Mouse (Mus musculus) activated CD4-positive, CD25-positive, alpha-beta regulatory T cell (primary cell): Measurements from ENCODE around the gene Gsto2. TPM values are rescaled to one million over a fixed set of nuclear protein-coding genes. Genes with fewer than 3 reads are reported as not detected.

ENCODE experiments used
- polyA plus RNA-seq, 2 experiments: library from polyadenylated mRNA; unstranded; fragments of 100-300 nt; shearing (Covaris generic); gene quantifications; one replicate each; pipeline ENCODE4 v1.2.1; 2017

The Gsto2 gene
- 1 to 10 TPM in 1 of 2 experiments, not detected in 1; 1.2 TPM for polyA plus RNA-seq

GRCm38 (mm10) chr19:47865353-47865947 is at the start of gene Gsto2:
Gene Gsto2, plus strand, starts transcription at chr19:47865534.

DNA sequence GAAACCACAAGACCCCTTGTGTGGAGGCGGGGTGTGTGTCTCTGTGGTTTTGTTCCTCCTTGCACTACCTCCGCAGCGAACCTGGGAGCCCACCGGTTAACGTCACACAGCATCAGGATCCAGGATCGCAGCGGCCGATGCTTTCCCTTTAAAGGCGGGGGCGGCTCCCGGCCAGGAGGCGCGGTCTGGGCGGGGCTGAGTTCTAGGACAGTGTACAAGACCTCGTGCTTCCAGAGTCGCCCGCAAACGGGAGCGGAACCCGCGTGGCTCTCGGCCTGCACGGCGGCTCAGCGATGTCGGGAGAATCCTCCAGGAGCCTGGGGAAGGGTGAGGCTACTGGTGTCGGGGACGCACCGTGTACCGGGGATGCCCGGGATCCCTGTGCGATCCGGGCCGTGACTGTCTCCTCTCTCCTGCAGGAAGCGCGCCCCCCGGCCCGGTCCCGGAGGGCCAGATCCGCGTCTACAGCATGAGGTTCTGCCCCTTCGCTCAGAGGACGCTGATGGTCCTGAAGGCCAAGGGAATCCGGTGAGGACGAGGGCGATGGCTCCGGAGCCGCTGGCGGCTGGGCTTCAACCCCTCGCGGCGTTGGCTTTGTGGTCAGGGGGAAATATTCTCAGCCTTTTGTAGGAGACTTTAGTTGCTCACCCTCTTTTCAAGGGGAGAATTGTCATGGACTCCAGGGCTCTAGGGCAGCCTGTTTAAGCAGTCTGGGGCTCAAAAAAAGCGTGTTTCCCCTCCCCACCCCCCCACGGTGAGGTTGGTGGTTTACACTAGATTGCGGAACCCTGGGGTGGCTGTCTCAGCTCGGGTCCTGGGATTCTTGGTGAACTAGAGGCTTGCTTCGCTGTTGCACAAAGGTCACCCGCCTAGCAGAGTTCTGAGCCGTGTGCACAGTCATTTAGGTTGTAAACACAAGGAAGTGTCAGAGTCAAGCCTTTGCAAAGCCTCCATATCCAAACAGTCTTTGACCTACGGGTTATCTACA is 10.2 kb upstream of the Gsto2 start, which contains the start of gene Gsto1:
Gene Gsto1, plus strand, starts transcription at position 175 of the 988 bp plus-strand sequence.

GRCm38 (mm10) chr19:47919126-47919965 is 54.0 kb downstream of the Gsto2 start, which contains the start of the genes Cfap43 and Itprip:
Gene Cfap43, minus strand, starts transcription at chr19:47919287.
Gene Itprip, minus strand, starts transcription at chr19:47919299.

Other genes starting within 250 kb of the Gsto2 start
- gene Col17a1, start 173.4 kb upstream of the Gsto2 start, polyA plus RNA-seq: under 1 TPM; 0.16 to 0.34 TPM
- 100 to 1,000 TPM; 138 to 165 TPM for gene Sfr1, start 133.9 kb upstream of the Gsto2 start, polyA plus RNA-seq
- gene Gsto1, start 10.6 kb upstream of the Gsto2 start, polyA plus RNA-seq: 10 to 100 TPM; 56.0 to 69.7 TPM
- under 1 TPM; 0.17 to 0.90 TPM for gene Cfap43, start 53.8 kb downstream of the Gsto2 start, polyA plus RNA-seq
- 10 to 100 TPM; 21.2 to 33.2 TPM for gene Itprip, start 53.8 kb downstream of the Gsto2 start, polyA plus RNA-seq
- not detected for gene Cfap58, start 72.1 kb downstream of the Gsto2 start, polyA plus RNA-seq